Mouse (Mus musculus) liver, embryonic 14.5 days (tissue): Measurements from ENCODE around the gene Dohh. TPM values are rescaled to one million over a fixed set of nuclear protein-coding genes. Genes with fewer than 3 reads are reported as not detected.
A peak's percentile ranks its signal among the peaks of the same experiment; 100 is the strongest.

Source experiments
- ATAC-seq: fragments of 200-750 bp; cut with Nextera tagmentation; 2 replicates; pipeline ENCODE4 v1.8.0; 2017; ENCODE audit warnings: moderate number of reproducible peaks, mild to moderate bottlenecking, moderate library complexity; ENCODE audit not compliant: insufficient read depth
- DNase-seq, 3 experiments: peaks; one replicate each; pipeline ENCODE4 v3.0.0-alpha.2; 2012 to 2013; ENCODE audit warnings: low read depth in 3 of 3, low spot score in 3 of 3
- H3K27ac ChIP-seq: fragments of 300-500 bp; sonication (generic); 2 replicates; pipeline ENCODE4 v1.5.1; 2014; ENCODE audit warnings: moderate library complexity, mild to moderate bottlenecking, control low read depth, inconsistent platforms
- H3K27me3 ChIP-seq: fragments of 300-500 bp; sonication (generic); 2 replicates; pipeline ENCODE4 v1.6.1; 2014; ENCODE audit warnings: mild to moderate bottlenecking, low read length, moderate library complexity; ENCODE audit not compliant: control insufficient read depth, insufficient read depth
- H3K36me3 ChIP-seq: fragments of 300-500 bp; sonication (generic); replicated peaks from 2 replicates; pipeline ENCODE4 v1.6.1; 2014; ENCODE audit warnings: low read depth; ENCODE audit not compliant: control insufficient read depth, insufficient read depth
- H3K4me1 ChIP-seq, 2 experiments: fragments of 200-500 bp in 1 of 2; fragments of 300-500 bp in 1 of 2; sonication (generic) in 1 of 2; replicated peaks; 2 replicates each; pipeline ENCODE4 v1.6.1; 2012 to 2014; ENCODE audit warnings: antibody characterized with exemption in 1 of 2, inconsistent platforms in 1 of 2, low read length in 1 of 2; ENCODE audit not compliant: control insufficient read depth in 2 of 2, insufficient read depth in 2 of 2
- H3K4me2 ChIP-seq: fragments of 300-500 bp; sonication (generic); 2 replicates; pipeline ENCODE4 v1.6.1; 2014; ENCODE audit warnings: low read depth, mild to moderate bottlenecking, control low read depth, moderate library complexity
- H3K4me3 ChIP-seq, 2 experiments: fragments of 200-500 bp in 1 of 2; fragments of 300-500 bp in 1 of 2; sonication (generic) in 1 of 2; 2 replicates each; pipeline ENCODE4 v1.5.1; 2012 to 2014; ENCODE audit warnings: low read depth in 2 of 2, low read length in 2 of 2, mild to moderate bottlenecking in 2 of 2, control low read depth in 1 of 2, inconsistent platforms in 1 of 2, moderate library complexity in 1 of 2; ENCODE audit not compliant: insufficient read depth in 1 of 2
- H3K9ac ChIP-seq: fragments of 300-500 bp; sonication (generic); replicated peaks from 2 replicates; pipeline ENCODE4 v1.6.1; 2014; ENCODE audit warnings: mild to moderate bottlenecking, control low read depth, moderate library complexity
- H3K9me3 ChIP-seq: fragments of 300-500 bp; sonication (generic); 2 replicates; pipeline ENCODE4 v1.6.1; 2016; ENCODE audit warnings: low read length, mixed read lengths; ENCODE audit not compliant: control insufficient read depth
- CTCF ChIP-seq: IDR thresholded peaks from 2 replicates; pipeline ENCODE4 v1.5.1; 2016; ENCODE audit warnings: antibody characterized with exemption, low read depth, control low read depth
- EP300 ChIP-seq: IDR thresholded peaks from 2 replicates; pipeline ENCODE4 v1.6.1; 2016; ENCODE audit warnings: antibody characterized with exemption, low read depth
- whole genome bisulfite sequencing: fragments of 180-500 bp; shearing (Covaris S2); extraction: QIAGEN DNeasy Blood & Tissue Kit; methylation state at CpG from one replicate; pipeline ENCODE4 v1.1.7; 2014; ENCODE audit not compliant: insufficient replicate concordance; 5-methylcytosine and 5-hydroxymethylcytosine counted together
- polyA plus RNA-seq, 2 experiments: library from polyadenylated mRNA; depleted of rRNA in 1 of 2; stranded (reverse) in 1 of 2; unstranded in 1 of 2; fragments of >200 nt; fragmentation: Nextera tagmentation in 1 of 2; extraction: Ambion mirVana in 1 of 2; gene quantifications; 2 replicates each; pipeline versions ENCODE4 v1.2.1 to v1.2.3; 2012 to 2014

The Dohh gene
- polyA plus RNA-seq, 2 experiments: 29.8 to 35.0 TPM

DNA sequence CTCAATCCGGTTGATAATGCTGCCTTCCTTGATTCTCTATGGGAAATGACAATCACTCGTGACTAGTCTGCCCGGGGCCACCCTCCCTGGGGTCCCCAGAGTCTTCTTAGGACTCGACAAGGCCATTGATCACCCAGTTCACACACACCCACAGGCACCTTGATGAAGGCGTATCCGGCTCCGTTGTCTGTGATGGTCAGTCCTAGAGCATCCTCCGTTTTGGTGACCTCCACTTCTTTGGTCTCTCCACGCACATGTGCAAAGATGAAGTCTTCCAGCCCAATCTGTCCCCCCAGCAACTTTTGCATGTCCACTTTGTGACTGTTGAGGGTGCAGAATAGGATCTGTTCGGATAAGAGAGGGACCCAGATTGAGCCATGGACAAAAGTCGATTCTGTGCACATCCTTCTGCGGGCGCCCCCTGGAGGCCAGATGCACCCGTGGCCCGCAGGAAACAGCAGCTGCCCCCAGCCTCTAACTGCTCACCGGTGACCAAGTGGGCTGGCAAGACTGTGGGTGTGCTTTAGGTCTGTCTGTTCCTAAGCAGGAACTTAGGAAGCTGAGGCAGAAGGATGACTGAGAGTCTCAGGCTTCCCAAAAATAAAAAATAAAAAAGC lies 42.8 kb upstream of the Dohh start:
- DNase-seq (no peak), ATAC-seq (no peak)
- no peaks in the 10 kb centered on the region for H3K9me3 ChIP-seq
- peaks cover 41% of the 10 kb centered on the region for H3K27me3 ChIP-seq
- no peak overlapping the region for H3K4me3 ChIP-seq
- H3K4me2 ChIP-seq: no peak overlapping the region
- TF ChIP-seq EP300 (no peak), CTCF (peak; percentile 91)
- 36% methylated on average over 16 of the region's 16 CpGs for WGBS
- peaks cover 9 to 12% of the 10 kb centered on the region in 2 experiments for H3K4me1 ChIP-seq
- H3K9ac ChIP-seq: no peak overlapping the region
- H3K36me3 ChIP-seq: no peaks in the 10 kb centered on the region
- no peak overlapping the region for H3K27ac ChIP-seq

DNA sequence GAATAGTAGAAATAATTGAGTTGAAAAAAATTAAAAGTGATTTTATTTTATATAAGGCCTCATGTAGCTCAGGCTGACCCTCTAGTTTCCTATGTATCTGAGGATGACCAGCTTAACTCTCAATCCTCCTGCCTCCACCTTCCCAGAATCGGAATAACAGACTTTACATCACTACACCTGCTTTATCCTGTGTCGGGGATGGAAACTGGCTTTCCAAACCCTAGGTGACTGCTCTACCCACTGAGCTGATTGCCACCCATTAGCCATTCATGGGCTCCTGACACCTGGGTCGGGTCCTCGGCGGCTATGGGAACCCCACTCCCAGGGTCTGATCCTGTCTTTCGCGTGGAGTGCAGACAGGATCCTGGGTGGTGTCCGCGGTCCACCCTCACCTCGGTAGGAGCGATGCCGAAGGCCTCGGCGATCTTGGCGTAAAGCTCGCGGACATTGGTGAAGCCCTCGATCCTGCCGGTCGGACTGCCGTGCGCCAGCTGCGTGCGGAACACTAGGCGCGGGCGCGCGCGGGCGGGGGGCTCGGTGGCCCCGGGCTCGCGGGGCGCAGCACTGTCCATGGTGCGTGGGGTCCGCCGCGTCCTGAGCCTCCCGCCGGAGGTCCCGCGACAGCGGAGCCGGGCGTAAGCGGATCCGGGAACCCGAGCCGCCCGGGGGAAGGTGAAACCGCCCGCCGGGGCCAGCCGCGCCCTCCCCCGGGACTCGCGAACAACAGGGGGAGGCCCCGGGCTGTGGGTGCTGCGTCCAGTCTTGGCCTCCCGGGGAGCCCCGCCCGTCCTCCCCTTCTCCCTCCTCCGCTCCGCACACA lies 41.3 kb upstream of the Dohh start, which contains the start of gene Gipc3:
Gipc3 (minus strand) TSS at position 581 of the 820 bp plus-strand sequence.
- peak within 1 kb of the TSS in 1 of 2 experiments; percentile 48; a peak in 3 of 4 replicates for H3K4me3 ChIP-seq
- H3K9me3 ChIP-seq: no peaks in the 10 kb centered on the region
- no peak within 1 kb of the TSS for H3K27ac ChIP-seq
- peaks cover 41% of the 10 kb centered on the region for H3K27me3 ChIP-seq
- 6% methylated on average over 57 of the region's 67 CpGs for WGBS
- H3K36me3 ChIP-seq: no peaks in the 10 kb centered on the region; the same call in 1 of the 2 replicates
- DNase-seq (no peak), ATAC-seq (no peak)
- peak within 1 kb of the TSS; percentile 59 for H3K4me2 ChIP-seq
- H3K4me1 ChIP-seq: peaks cover 19% of the 10 kb centered on the region in 2 experiments
- H3K9ac ChIP-seq: 0 out of 2 replicates have a peak within 1 kb of the TSS, but pooled peaks have one; percentile 9
- TF ChIP-seq CTCF (no peak), EP300 (no peak)

DNA sequence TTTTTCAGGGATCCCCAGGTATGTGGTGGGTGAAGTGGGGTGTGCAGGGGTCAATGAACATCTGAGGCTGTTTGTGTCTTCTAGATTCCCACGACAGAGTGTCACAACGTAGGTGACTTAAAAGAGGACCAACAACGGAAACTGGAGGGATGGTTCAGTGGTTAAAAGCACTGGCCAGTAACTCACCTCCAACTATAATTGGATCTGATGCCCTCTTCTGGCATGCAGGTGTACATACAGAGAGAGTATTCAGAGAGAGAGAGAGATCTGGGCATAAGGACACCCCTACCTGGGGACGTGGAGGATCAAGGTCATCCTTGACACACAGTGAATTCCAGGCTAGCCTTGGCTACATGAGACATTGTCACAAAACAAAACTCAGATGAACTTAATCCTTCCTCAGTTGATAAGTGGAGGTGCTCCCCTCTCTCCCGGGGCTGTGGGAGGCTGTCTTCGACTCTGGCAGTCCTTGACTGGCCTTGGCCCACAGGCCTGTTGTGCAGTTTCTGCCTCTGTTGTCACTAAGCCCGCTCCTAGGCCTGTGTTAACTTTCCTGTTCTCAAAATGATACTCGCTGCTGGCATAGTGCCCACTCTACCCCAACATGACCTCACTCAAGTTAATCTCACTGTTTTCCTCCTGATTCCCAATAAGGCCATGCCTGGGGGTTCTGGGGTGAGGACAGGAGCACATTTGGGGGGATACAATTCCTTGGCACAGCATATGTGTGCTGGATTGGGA lies 39.6 kb upstream of the Dohh start:
- peaks cover 41% of the 10 kb centered on the region for H3K27me3 ChIP-seq
- WGBS: 41% methylated on average over 8 of the region's 8 CpGs
- DNase-seq: no peak

DNA sequence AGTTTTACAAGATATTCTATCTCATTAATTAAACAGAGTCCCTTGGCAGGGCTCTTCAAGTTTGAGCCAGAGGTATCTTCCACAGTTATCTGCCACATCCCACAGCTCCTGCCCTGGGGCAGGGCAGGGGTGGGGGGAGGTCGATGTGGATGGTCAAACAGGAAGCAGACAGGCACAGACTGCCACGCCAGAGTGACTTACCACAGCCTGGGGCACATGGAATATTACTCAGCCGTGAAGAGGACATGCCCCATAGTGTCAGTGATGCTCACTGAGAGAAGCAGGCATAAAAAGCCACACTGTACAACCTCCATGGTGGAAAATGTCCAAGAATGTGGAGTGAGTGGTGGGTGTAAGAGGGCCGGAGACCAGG lies 39.1 kb upstream of the Dohh start:
- no peak overlapping the region for H3K4me2 ChIP-seq
- no peak for DNase-seq
- H3K27ac ChIP-seq: no peak overlapping the region
- no peak for ATAC-seq
- no peak for TF ChIP-seq CTCF
- TF ChIP-seq EP300: no peak
- peaks cover 41% of the 10 kb centered on the region for H3K27me3 ChIP-seq
- H3K36me3 ChIP-seq: peaks cover 4% of the 10 kb centered on the region
- peaks cover 29 to 32% of the 10 kb centered on the region in 2 experiments for H3K4me1 ChIP-seq
- H3K9me3 ChIP-seq: no peaks in the 10 kb centered on the region
- no peak overlapping the region for H3K4me3 ChIP-seq
- no peak overlapping the region for H3K9ac ChIP-seq
- whole genome bisulfite sequencing: 57% methylated on average over 4 of the region's 4 CpGs

More for the DNA sequence above, 39.6 kb upstream of the Dohh start:
- Histone ChIP-seq H3K36me3 (peaks cover 4% of the 10 kb centered on the region), H3K4me1 (peaks cover 28 to 29% of the 10 kb centered on the region in 2 experiments), H3K9me3 (no peaks in the 10 kb centered on the region), H3K9ac (no peak overlapping the region), H3K27ac (no peak overlapping the region), H3K4me3 (no peak overlapping the region), H3K4me2 (no peak overlapping the region)
- no peak for ATAC-seq
- TF ChIP-seq EP300 (no peak), CTCF (peak; percentile 47)
